Mouse (Mus musculus) mesoderm, embryonic 11.5 days (tissue): ENCODE results near the gene Zfp281.

Experiments used
- DNase-seq: peaks from one replicate; pipeline ENCODE4 v3.0.0-alpha.2; 2012; ENCODE audit warnings: low read depth, low spot score

Zfp281 gene

GRCm38 (mm10) chr1:136624146-136625018, at the start of gene Zfp281:
Gene Zfp281, plus strand, starts transcription at chr1:136624901.
- DNase-seq: peak; percentile 99

DNA sequence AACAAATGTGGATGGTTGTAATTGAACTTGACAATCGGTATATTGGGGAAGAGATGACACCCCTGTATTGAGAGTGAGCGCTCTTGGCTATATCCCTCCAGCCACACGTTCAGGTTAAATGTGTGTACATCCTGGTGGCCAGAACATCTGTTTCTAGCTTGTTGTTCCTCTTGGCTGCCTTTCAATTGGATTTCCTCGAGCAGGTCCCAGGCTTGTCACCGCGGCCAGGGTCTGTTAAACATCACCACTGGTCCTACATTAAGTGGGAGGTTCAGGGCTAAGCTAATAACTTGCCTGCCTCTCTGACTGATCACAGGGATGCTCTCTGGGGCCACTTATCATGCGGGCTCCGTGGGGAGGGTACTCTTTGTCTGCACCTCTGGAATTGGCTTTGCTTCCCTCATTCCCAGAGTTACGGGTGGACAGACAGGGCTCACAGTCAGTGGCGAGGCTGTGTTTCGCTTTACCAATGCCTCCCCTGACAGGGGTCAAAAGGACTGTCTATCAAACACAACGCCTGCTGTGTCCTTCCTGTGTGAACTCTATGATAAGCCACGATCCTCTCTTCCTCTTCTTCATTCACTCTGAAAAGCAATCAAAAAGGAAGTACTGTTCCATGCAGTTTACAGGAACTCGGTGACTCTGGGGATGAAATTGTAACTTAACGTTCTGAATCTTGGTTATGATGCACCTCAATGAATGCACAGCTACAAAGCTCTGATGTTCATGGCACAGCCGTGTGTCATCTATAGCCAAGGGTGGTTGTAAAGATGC, 46.6 kb upstream of the Zfp281 start:
- no peak for DNase-seq

DNA sequence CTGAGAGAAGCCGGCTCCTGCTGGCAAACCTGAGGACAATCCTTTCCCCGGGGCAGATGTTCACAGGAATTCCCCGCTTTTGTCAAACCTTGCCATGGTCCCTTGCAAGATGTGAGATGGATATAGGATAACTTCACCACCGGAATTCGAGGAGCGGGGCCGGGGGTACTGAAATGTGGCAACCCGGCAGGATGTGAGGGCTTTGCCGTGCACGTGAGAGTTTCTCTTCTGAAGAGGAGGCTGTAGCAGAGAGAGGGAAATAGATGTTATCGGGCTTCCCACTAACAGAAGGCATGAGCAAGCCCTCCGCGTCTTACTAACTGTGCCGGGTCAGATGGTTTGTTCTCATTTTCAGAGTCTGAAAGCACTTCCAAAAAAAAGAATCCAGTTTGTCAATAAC, 45.3 kb upstream of the Zfp281 start:
- DNase-seq: no peak

- no peak for DNase-seq
These were observed 44.4 kb upstream of the Zfp281 start for GRCm38 (mm10) chr1:136580266-136580665.

DNA sequence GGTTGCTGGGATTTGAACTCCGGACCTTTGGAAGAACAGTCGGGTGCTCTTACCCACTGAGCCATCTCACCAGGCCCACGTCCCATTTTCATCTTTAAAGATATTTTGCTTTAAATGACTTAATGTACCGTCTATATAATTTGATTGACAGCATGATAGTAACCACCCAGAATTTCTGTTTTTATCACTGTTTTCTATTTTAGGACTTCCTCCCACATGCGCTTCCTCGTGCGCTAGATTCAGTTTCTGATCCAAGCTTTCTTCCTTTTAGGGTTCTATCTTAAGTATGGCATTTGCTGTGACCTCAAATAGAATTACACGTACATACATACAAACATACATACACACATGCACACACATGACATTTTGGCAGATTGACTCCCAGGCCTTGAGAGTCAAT, 42.9 kb upstream of the Zfp281 start:
- no peak for DNase-seq

- DNase-seq: no peak
These were observed 36.8 kb upstream of the Zfp281 start for GRCm38 (mm10) chr1:136587761-136588405.

GRCm38 (mm10) chr1:136588908-136589307, 35.8 kb upstream of the Zfp281 start:
- peak; percentile 68 for DNase-seq

GRCm38 (mm10) chr1:136592741-136593140, 32.0 kb upstream of the Zfp281 start:
- DNase-seq: no peak

DNA sequence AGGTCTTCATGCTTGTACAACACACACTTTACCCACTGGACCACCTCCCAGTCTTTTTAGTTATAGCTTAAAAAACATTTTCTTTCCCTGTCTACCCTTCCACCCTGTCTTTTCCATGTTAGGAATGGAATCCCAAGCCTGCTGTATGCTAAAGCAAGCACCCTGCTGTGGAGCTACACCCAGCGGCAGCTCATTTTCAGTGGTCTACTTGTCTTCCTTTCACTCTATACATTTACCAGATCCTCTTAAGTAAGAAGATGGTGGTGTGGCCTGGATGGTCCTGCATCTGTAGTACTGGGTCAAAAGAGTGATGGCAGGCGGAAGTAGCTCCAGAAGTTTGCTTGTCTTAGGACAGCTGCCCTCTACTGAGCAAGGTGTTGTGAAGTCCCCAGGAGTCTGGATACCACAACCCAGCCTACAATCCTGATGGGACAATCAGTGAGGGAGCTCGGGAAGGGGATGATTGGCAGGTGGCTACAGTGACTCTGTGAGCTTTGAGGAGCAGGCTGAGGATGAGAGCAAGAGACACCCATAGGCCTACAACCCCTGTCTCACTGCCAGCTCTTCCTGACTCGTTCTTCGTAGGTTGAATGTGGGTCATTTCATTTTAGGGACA, 30.4 kb upstream of the Zfp281 start:
- DNase-seq: no peak

DNA sequence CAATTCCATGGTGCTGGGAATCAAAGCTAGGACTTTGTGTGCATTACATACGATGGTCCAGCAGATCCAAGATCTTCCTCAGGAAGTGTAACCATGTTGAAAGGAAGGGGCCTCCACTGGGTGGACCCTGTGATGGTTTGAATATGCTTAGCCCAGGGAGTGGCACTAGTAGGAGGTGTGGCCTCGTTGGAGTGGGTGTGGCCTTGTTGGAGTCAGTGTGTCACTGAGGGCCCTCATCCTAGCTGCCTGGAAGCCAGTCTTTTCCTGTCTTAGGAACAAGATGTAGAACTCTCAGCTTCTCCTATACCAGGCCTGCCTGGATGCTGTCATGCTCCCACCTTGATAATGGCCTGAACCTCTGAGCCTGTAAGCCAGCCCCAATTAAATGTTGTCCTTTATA, 27.9 kb upstream of the Zfp281 start:
- no peak for DNase-seq

- no peak for DNase-seq
These were observed 26.4 kb upstream of the Zfp281 start for GRCm38 (mm10) chr1:136598286-136598685.

- no peak for DNase-seq
These were observed 24.6 kb upstream of the Zfp281 start for GRCm38 (mm10) chr1:136600067-136600466.

- no peak for DNase-seq
These were observed 23.9 kb upstream of the Zfp281 start for GRCm38 (mm10) chr1:136600647-136601345.

DNA sequence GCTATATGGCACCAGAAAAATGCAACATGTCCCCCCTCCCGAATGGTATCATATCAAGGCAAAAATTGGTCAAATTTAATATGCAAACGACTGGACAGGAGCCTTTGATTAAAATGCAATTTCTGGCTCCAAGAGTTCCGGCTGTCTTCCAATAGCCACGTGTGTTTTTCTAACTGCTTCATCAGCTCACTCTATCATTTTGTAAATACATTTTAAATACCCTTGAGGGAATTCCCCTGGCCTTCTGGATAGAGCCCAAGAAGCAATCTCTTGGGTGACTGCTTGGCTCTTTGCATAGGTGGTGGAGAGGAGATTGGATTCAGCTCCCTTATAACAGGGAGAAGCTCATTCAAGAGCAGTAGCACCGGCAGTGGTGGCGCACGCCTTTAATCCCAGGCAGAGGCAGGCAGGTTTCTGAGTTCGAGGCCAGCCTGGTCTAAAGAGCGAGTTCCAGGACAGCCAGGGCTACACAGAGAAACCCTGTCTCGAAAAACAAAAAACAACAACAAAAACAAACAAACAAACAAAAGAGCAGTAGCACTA, 23.3 kb upstream of the Zfp281 start:
- no peak for DNase-seq

DNA sequence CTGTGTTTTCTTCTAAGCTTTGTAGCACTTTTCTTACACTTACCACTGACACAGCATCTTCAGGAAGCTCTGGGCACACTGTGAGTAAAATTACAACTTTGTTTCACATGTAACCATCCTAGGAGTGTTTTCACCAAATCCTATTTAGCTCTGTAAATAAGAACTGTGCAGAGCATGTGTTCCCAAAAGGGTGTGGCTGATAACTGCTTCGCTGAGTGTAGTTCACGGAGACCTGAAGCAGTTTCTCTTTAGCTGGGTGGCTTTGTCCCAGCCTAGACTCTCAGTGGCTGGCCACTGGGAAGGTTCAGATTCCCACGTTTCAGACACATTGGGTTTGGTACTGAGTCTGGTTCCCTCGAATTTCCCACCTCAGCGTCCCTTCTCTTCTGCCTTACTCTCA, 22.4 kb upstream of the Zfp281 start:
- DNase-seq: no peak

DNA sequence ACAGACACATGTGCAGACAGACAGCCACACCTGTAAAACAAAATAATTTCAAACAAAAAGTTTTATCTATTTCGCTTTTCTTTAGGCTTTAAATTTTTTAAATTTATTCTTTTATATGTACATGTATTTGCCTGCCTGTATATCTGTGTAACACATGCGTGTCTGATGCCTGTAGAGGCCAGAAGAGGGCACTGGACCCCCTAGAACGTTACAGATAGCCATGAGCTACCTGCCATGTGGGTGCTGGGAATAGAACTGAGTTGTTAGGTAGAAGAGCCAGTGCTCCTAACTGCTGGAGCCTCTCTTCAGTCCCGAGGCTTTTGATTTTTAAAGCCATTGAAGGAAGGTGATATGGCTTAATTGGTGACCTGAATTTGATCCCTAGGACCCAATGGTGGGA, 20.5 kb upstream of the Zfp281 start:
- DNase-seq: no peak

DNA sequence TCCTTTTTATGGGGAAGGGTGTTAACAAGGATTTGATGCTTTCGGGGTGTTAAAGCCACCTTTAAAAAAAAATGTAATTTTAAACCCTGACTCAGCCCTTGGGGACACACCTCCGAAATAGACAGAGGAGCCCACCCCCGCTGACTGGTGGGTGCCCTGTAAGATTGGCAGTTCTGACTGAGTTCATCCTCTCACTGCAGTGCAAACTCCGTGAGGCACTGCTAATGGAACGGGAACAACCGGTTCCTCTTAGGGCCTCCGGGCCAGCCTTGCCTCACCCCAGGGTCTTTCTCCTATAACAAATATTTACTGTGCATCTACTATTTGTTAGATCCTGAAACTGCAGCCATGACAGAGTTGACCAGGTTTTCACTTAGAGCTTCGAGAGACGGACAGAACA, 18.9 kb upstream of the Zfp281 start:
- DNase-seq: no peak

DNA sequence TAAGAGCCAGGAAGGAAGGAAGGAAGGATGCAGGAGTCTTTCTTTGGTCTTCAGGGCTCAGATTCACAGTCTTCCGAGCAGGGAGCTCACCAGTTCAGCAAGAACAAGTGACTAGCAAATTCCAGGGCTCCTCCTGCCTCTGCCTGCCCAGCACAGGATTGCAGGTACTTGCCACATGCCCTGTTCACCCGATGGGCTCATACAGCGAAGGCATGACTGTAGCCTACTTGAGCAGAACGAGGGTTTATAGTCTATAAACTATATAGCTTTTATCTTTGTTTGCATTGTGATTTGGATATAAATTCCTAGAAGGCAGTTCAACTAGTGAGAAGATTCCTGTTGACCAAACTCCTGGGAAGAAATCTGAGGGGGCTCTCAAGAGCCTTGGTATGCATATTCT, 18.4 kb upstream of the Zfp281 start:
- DNase-seq: no peak

GRCm38 (mm10) chr1:136608339-136609261, 16.1 kb upstream of the Zfp281 start:
- no peak for DNase-seq

- no peak for DNase-seq
These were observed 12.9 kb upstream of the Zfp281 start for GRCm38 (mm10) chr1:136611803-136612202.
